Mouse (Mus musculus): ENCODE results near the gene Ccdc73.
"Not testable (repeated sequence)": the region's sequence is repeated elsewhere in the genome, so short reads cannot be mapped to it uniquely, and the experiment has no call there.

Gene Ccdc73

GRCm38 (mm10) chr2:104867282-104867855, at the start of gene Ccdc73:
Gene Ccdc73, plus strand, starts transcription at chr2:104867805.
- no peak for DNase-seq

GRCm38 (mm10) chr2:104818763-104819162, 48.8 kb upstream of the Ccdc73 start:
- not testable (repeated sequence) for DNase-seq

- no peak for DNase-seq
These were observed 41.4 kb upstream of the Ccdc73 start for GRCm38 (mm10) chr2:104826191-104826590.

- no peak for DNase-seq
These were observed 35.1 kb upstream of the Ccdc73 start for GRCm38 (mm10) chr2:104832486-104832885.

- no peak for DNase-seq
These were observed 26.6 kb upstream of the Ccdc73 start for GRCm38 (mm10) chr2:104840974-104841373.

GRCm38 (mm10) chr2:104841736-104842135, 25.9 kb upstream of the Ccdc73 start:
- DNase-seq, result no peak

GRCm38 (mm10) chr2:104842559-104842958, 25.0 kb upstream of the Ccdc73 start:
- no peak for DNase-seq

- DNase-seq, result peak; percentile 27
These were observed 20.8 kb upstream of the Ccdc73 start for GRCm38 (mm10) chr2:104846638-104847414.

- peak; percentile 53 for DNase-seq
These were observed 20.0 kb upstream of the Ccdc73 start for GRCm38 (mm10) chr2:104847645-104848044.

GRCm38 (mm10) chr2:104848235-104849161, 19.1 kb upstream of the Ccdc73 start:
- peak; percentile 22 for DNase-seq

GRCm38 (mm10) chr2:104849276-104849990, 18.2 kb upstream of the Ccdc73 start, which contains the start of gene Prrg4:
Gene Prrg4, minus strand, starts transcription at chr2:104849876.
- peak; percentile 71 for DNase-seq

GRCm38 (mm10) chr2:104849991-104850359, 17.6 kb upstream of the Ccdc73 start:
- DNase-seq, result no peak

- DNase-seq, result peak; percentile 54
These were observed 15.9 kb upstream of the Ccdc73 start for GRCm38 (mm10) chr2:104851686-104852085.

- DNase-seq, result no peak
These were observed 15.1 kb upstream of the Ccdc73 start for GRCm38 (mm10) chr2:104852546-104852945.

- DNase-seq, result no peak
These were observed 12.8 kb upstream of the Ccdc73 start for GRCm38 (mm10) chr2:104854836-104855235.

- no peak for DNase-seq
These were observed 11.9 kb upstream of the Ccdc73 start for GRCm38 (mm10) chr2:104855732-104856131.

- DNase-seq, result no peak
These were observed 11.4 kb upstream of the Ccdc73 start for GRCm38 (mm10) chr2:104856218-104856617.

- not testable (repeated sequence) for DNase-seq
These were observed 9.5 kb upstream of the Ccdc73 start for GRCm38 (mm10) chr2:104858083-104858482.

- DNase-seq, result no peak
These were observed 8.5 kb upstream of the Ccdc73 start for GRCm38 (mm10) chr2:104859060-104859459.

GRCm38 (mm10) chr2:104860426-104860825, 7.2 kb upstream of the Ccdc73 start:
- no peak for DNase-seq

- no peak for DNase-seq
These were observed 3.3 kb upstream of the Ccdc73 start for GRCm38 (mm10) chr2:104864176-104864860.

- no peak for DNase-seq
These were observed 1.5 kb downstream of the Ccdc73 start for GRCm38 (mm10) chr2:104869101-104869500.
